Mouse (Mus musculus) erythroblast, embryonic 14.5 days (primary cell): ENCODE results near the gene Bnip2.

Source experiments
- GATA1 ChIP-seq: IDR thresholded peaks from 2 replicates; pipeline ENCODE4 v1.6.1; 2012; ENCODE audit warnings: low read length, inconsistent platforms, mixed read lengths
- TAL1 ChIP-seq: IDR thresholded peaks from 3 replicates; pipeline ENCODE4 v1.6.1; 2012; ENCODE audit warnings: low read length, inconsistent platforms, mixed read lengths

DNA sequence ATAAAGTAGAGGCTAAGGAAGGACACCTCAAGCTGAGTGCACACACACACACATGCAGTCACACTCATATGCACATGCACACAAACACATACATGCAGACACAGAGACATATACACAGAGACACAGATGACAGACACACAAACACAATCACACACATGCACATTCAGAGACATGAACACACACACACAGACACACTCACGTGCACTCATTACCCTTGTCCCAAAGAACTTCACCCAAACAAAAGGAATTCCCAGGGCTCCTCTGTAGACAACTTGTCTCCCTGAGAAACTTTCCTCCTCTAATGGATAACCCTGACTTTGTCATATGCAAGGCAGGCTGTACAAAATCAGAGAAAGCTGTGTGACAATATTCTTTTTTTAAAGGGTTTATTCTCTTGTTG is 3.7 kb upstream of the Bnip2 start:
- no peak for TF ChIP-seq TAL1
- no peak for TF ChIP-seq GATA1
